Mouse (Mus musculus): ENCODE results near the gene Pacs2.

The Pacs2 gene

GRCm38 (mm10) chr12:113090053-113090452, 75.7 kb downstream of the Pacs2 start:
- DNase-seq = no peak

DNA sequence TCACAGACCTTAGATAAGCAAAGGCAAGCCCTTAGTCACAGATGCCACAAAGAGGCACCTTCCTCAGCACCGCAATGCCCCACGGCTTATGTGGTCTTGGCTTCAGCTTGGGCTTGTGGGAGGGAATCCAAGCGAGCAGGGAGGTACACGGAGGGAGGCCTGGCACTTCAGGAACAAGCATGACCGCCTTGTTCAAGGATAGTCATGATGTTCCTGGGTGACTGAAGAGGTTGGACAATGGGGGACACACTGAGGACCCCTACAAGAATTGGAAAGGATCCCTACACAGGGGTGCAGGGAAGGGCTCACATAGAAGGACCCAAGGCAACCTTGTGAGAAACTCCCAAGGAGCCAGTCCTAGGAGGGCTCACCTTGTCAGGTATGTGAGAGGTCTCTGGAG, 82.7 kb downstream of the Pacs2 start:
- no peak for DNase-seq

- DNase-seq = peak; percentile 47
Observed at GRCm38 (mm10) chr12:113097749-113098281, 83.5 kb downstream of the Pacs2 start, which contains the start of gene Mta1. Mta1 (plus strand) TSS chr12:113098278.

DNA sequence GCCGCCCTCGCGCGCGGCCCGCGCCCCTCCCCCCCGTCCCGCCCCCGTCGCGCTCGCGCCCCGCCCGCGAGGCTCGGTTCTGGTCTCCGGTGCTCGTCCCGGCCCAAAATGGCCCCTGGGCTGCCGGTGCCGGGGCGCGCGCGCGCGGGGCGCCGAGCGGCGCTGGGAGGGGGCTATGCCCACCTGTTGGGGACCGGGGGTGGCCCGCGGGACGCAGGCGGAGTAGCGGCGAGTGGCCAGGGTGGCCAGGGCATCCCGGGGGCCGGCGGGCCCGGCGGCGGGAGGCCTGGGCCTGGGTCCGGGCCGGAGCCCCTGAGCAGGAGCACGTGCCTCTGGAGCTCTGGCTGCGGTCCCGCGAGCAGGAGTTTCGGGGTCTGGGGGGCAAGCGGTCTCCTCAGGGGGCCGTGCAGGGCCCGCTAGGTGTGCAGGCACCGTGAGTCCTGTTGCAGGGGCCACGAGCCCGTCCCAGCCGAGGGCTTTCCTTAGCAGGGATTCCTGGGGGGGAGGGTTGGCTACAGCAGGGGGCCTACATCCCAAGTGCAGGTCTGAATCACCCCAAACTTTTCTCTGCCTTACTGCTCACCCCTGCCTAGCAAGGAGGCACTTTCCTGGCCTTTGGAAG, 84.3 kb downstream of the Pacs2 start:
- DNase-seq = no peak

DNA sequence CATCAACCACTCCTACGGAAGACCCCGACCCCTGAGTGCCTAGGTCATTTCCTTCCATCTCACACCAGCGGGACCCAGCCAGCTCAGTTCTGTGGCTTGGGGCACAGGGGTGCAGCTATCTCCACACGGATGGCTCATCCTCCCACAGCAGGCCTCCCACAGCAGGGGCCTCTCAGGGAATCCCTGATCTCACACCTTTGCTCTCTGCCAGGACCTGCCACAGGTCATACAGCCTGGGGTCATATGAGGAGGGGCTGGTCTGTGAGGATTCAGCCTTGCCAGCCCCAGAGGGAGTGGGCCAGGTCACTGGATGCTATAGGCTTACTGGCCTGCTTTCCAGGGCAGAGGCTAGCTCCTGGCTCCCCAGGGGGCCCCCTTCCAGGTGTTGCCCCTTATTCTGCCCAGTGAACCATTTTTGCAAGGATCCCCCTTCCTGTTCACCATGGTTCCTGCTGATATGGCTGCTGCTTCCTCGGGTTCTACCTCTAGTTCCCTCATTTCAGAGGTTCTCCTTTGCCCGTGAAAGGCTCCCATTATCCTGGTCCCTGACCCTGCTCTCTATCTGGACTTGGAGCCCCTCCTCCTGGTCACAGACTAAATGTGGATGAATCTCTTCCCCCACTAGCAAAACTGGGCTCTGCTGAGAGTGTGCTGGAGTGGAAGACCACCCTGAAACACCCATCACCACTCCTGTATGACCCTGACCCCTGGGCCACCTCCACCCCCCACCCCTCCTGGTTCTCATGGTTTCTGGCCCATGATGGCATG, 85.3 kb downstream of the Pacs2 start:
- DNase-seq = no peak

- DNase-seq = peak; percentile 52
Observed at GRCm38 (mm10) chr12:113100448-113101076, 86.3 kb downstream of the Pacs2 start.

GRCm38 (mm10) chr12:113101251-113101960, 87.1 kb downstream of the Pacs2 start:
- no peak for DNase-seq

GRCm38 (mm10) chr12:113102461-113102860, 88.2 kb downstream of the Pacs2 start:
- peak; percentile 80 for DNase-seq

DNA sequence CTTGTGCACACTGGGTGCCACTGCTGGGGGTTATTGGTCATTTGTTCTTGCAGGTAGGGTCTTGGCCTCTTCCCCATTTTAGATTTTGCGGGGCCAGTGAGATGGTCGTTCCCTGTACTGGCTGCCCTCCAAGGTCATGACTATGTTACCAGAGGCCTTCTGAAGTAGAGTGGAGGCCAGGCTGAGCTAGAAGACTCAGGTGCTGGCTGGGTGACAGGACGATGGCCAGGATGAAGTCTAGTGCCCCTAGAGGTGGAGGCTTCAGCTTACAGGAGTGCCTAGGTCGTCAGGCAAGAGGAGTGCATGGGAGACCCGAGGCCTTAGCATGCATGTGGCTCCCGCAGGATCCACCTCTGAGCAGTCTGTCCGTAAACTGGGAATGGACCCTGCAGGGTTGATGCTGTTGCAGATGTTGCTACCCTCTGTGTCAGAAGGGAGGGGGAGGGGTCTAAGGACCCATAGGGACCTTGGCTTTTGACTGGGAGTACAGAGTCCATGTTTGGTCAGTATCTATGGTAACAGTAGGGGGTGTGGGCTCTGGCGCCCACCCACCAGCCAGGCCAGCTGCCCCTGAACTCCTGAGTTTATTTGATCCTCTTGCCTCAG, 89.6 kb downstream of the Pacs2 start:
- DNase-seq = peak; percentile 28

DNA sequence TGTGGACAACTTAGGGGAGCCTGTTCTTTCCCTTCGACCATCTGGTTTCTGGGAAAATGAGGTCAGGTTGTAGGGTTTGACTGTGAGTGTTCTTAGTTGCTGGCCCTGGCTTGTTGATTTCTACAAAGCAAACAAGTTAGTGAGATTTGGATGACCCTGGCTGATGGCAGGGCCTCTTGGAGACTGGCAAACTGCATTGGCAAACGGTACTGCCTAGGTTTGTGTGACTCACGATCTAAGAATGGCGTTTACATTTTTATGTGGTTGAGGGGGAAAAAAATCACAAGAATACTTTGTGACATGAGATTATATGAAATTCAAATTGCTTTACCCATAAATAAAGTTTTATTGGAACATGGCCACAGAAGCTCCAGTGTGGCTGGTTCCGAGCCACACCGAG, 92.1 kb downstream of the Pacs2 start:
- DNase-seq = peak; percentile 62

DNA sequence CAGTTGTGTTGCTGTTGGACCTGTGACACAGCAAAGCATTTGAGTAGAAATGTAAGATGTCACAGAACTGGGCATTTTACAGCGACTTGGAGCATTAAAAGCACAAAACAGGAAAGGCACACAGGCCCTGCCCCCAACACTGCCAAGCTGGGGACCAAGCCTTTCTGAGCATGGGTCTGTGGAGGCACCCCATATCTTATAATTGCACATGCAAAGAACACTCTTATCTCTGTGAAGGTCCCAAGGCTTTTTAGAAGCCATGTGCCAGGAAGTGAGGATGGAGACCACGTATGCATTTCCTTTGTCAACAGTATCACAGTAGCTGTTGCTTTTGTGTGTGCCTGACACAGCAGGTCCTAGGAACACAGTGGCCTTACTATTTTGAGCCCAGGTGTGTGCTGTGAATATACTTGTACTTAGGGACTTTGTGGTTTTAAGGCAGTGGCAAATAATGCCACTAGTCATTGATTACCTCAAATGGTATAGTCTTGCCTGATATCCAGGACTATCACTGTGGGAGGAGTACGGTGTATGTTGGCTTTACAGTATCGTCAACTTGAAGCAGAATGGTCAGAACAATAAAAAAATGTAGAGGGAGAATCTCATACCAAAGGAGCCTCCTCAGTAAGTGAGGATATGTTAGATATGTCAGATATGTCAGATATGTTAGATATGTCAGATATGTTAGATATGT, 93.3 kb downstream of the Pacs2 start:
- DNase-seq = no peak

DNA sequence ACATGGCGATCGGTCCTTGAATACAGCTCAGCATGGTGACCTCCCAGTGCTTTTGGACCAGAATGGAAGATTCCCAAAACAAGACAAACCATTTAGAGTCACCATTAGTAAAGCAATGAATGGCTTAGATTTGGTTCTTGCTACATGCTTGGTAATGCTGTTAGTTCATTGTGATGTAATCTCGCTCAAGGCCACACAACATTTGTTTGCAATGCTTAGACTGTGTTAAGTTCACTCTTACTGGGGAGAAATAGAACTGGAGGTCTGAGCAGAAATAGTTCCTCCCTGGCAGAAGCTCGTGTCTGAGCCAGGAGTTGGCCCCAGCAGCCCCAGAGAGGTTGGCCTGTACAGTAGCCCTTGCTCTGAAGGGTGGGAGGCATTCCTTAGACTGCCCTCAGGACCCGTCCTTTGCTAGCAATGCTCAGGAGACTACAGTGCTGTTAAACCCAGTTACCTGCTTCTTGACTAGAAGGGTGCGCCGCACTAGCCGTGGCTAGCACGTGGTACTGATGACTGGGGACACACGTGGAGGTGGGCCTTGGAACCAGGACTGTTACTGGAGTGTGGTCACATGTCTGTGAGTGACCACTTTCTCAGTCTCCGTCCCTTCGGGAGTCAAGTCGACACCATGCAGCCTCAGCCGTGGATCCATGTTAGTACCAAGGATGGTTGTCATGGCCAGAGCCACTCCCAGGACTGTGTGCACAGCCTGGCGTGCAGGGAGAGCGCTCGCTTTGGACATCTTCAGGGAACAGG, 94.4 kb downstream of the Pacs2 start:
- no peak for DNase-seq

DNA sequence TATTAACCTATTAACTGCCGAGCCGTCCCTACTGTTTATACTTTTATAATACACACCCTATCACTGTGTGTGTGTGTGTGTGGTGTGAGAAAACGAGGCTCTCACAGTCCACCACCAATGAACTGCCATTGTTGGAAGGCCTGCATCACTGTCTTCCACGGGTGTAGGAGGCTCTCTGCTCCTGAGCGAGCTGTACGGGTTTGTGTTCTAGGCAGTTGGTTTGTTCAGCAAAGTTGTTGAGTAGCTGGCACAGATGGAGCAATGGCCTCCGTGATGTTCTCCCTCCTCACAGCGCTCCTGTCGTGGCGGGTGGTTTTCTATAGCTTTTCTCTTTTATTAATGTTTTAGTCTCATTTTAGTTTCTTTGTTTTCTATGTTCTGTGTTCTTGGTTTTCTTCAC, 95.5 kb downstream of the Pacs2 start:
- DNase-seq = no peak

DNA sequence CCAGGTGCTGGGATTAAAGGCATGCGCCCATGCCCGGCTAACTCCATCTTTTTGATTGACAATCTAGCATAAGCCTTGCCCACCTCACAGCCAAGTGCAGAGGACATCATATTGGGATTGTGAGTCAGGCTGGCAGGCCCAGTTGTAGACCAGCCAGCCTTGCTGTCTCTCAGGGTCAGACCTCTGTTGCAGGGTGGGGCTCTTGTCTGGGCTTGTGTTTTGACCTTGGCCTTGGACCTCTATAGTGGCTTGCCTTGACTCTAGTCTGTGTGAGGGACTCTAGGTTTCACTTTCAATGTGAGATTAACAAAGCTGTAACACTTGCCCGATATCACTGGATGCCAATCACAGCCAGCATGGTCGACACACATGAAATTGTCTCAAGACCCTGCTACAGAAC, 99.8 kb downstream of the Pacs2 start:
- DNase-seq = no peak

DNA sequence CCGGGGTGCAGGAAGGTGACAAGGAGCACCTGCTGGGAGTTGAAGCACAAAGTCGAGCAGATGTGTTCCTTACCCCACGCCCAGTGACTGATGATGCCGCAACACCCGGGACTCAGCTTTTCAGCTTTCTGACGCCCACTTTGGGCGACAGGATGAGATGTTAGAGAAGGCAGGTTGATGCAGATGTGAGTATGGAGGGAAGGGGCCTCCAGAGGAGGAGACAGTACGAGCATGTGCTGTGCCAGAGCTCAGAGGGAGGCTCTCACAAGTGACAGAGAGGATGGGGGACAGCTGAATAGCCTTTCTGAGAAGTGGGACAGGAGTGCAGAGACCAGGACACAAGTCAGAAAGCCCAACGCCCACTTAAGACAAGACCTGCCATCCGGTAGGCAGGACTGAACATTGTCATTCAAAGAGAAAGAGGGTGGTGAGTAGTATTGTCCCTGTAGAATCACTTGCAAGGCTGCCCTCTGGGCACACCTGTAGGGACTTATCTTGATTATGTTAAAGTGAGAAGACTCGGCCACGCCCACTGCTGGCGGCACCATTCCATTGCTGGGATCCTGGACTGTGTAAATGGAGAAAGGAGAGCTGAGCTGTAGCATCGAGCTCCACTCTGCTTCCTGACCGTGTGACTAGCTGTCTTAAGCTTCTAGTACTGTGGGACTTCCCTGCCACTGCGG, 100.7 kb downstream of the Pacs2 start:
- DNase-seq = peak; percentile 44

- DNase-seq = peak; percentile 91
Observed at GRCm38 (mm10) chr12:113119516-113120410, 105.5 kb downstream of the Pacs2 start.
